Mouse (Mus musculus) T-helper 2 cell (primary cell): Measurements from ENCODE around the gene Dnm1.
"Not testable (repeated sequence)": the region's sequence is repeated elsewhere in the genome, so short reads cannot be mapped to it uniquely, and the experiment has no call there.

ENCODE experiments used
- in situ Hi-C: fragments of 300-600 bp; cut with MboI, MseI; formaldehyde crosslinking; loops from one replicate; pipeline ENCODE4 v1.15.1; 2025; ENCODE audit warnings: high pct_unique_total_duplicates

Gene Dnm1

DNA sequence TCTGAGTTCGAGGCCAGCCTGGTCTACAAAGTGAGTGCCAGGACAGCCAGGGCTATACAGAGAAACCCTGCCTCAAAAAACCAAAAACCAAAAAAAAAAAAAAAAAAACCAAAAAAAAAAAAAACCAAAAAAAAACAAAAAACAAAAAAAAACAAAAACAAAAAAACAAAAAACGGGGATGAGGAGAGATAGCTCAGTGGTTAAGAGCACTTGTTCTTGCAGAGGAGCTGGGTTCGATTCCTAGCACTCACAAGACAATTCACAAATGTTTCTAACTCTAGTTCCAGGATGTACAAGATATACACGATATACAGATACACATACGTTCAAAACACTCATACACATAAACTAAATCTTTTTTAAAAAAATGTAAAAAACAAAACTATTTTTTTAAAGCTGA is 9.1 kb upstream of the Dnm1 start:
- in situ Hi-C loops, result not testable (repeated sequence)

DNA sequence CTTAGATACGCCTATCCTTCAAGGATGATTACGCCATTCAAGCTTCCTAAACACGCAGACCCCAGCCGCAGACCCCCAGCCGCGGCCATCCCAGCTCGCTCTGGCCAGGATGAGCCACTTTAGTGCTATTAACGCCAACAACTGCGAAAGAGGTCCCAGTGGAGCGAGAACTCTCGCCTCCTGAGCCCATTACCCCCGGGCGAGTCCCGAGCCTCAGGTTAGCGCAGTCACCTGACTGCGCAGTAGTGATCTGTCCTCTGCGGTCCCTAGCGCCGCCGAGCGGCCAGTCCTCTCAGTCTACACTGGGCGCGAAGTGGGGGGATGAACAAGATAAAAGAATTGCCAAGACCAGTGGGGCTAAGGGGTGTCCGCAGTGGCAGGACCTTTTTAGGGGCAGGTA is 8.3 kb upstream of the Dnm1 start:
- in situ Hi-C loops, result no loop called here

DNA sequence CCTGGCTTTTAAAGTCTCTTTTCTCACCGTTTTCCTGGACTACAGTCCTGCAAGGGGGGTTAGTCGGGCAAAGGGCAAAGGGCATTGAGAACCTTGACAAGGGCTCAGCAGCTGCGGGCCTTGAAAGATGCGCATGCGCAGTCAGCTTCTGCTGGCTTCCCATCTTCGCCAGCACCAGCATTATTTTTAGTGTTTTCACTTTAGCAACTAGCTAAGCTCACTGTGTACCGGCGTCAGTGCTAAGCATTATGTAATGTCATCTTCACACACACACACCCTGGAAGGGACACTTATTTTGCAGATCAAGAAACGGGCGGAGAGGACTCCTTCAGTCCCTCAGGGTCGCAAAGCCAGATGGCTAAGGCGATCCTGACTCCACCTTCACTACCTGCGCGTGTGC is 7.6 kb upstream of the Dnm1 start:
- in situ Hi-C loops, result no loop called here

DNA sequence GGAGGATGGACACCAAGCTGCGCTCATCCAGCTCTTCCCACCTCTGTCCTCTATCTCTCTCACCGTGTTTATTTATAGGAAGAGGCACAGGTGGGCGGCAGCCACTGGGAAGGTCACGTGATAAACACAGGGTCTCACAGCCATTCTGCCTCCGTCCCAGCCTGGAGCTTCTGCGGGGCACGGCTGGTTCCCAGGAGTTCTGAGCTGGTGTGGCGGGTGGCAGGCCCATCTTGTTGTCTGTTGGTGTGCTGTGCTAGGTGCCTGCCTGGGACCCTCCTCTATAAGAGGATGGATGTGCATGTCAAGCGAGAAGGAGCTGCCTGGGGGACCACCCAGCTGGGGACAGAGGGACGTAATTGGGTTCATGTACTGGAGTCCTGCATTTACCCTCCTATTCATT is 5.2 kb upstream of the Dnm1 start:
- in situ Hi-C loops, result no loop called here

DNA sequence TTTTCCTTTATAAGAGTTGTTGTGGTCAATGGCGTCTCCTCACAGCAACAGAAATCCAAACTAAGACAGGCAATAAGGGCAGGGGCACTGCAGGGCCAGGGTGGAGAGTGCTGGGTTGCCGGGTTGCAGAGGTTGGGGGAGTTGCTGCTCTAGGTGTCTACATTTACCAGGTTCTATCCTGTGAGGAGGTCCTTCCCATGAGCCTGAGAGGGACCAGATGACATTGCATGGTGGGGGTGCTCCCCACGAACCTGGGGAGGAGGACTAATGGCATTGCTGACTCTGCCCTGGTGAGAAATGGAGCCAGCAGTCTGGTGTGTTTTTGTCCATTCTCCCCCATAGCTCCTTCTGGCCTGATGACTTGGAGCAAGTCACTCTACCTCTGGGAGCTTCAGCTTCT is 4.6 kb upstream of the Dnm1 start:
- in situ Hi-C loops, result no loop called here

DNA sequence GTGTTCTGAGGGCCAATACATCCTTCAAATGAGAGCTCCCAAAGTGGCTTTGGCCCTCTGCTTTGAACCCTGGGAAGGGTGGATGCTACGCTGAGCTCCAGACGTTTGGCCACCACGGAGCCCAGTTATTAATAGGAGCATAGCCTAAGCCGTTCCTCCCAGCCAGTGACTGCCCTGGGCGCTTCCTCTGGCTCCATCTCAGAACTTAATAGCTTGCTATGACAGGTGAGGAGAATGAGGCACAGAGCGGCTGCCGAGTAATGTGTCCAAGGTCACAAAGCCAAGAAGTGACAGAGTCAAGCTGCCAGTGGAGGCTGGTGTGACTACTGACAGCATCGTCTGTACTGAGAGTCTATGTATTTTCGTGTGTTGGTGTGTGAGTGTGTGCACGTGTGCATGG is 3.1 kb upstream of the Dnm1 start:
- in situ Hi-C loops, result no loop called here

DNA sequence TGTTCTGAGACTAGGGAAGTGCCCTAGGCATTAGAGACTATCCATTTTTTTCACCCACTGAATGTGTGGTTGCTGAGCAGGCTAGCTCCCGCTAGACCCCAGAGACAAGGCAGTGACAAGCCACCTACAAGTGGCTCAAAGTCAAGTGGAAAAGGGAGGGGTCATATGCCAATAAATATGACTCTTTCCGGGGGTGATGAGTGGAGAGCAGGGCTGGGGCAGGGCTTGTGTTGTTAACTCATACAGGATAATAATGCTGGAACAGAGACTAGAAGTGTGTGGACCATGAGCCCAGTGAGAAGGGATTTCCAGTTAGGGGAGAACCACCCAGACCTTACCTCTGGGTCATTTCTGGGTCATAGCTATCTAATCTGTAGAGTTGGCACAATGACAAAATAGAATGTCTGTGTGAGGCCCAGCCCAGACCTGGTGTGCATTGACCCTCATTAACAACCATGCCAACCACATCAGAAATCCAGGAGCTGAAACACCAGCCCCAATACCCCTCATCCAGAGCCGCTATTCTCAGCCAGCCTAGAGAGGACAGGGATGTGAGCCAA is 1.3 kb upstream of the Dnm1 start:
- in situ Hi-C loops, result no loop called here

DNA sequence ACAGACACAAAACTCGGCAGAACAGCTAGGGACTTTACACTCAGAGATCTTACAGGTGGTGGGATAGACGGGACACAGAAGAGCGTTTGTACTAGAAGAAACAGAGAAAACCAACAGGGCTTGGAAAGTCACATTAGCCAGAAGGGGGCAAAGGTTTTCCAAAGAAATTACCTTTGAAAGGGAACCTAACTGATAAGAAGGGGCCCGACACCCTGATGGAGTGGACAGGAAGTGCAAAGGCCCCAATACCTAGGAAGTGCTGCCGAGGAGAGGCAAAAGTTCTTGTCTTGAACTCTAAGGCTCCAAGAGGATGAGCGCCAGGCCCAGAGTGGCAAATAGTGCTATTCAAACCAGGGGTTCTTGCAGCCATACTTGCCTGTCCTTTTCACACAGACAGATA is 698 bp upstream of the Dnm1 start:
- in situ Hi-C loops, result no loop called here

DNA sequence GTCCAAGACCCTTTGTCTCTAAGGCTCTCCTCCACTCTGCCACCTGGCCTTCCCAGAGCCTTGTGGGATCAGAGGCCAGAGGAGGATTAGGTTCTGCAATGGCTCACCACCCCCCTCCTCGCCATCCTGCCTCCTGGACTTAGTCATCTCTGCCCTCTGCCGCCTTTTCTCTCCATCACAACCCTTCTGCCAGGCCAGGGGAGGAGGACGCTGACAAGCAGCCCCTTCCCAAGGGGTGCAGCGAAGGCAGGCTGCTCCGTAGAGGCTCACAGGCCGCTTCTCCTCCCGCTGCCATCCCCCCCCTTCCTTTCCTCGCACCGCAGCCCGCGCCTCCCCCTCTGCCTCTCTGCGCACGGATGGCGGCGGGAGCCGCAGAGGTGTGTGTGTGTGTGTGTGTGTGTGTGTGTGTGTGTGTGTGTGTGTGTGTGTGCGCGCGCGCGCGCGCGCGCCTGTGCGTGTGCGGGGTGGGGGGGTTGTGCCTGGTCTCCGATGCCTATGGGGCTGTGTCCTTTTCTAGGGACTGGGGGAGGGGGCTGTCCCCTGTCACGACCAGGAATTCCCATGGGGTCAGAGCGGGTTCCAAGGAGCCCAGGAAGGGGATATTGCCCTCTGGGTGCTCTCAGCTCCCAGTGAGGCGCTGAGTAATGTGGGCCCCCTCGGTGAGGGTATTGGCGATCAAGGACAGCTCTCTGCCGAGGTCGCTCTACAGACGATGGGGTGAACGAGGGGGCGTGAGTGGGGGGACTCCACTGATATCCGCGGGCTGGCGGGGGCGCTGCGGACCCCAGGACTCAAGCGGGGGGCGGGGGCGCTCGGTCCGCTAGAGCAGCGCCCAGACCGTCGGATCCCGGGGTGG is 759 bp downstream of the Dnm1 start, which contains the start of gene Ciz1:
TSS of gene Ciz1 (plus strand) at position 177 of the 856 bp plus-strand sequence.
- in situ Hi-C loops, result no loop called here

DNA sequence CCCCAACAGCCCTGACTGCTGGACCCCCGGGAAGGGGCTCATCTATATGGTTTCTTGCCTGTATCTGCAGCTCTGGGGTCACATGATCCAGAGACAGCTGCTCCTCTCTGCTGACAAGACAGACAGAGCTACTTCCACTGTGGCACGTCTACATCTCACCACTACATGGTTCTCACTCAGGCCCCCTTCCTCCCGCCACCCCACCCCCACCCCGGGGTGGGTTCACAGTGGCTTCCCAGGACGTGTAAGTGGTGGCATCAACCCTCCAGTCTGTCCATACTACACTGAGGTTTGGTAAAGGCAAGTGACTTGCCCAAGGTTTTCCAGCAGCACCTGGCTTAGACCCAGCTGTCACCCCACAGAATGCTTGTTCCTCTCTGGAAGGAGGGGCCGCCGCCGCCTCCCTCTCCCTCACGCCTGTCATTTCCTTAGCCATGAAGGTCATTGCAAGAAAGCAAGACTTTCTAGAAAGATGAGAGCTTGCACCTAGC is 1.6 kb downstream of the Dnm1 start:
- in situ Hi-C loops, result no loop called here

DNA sequence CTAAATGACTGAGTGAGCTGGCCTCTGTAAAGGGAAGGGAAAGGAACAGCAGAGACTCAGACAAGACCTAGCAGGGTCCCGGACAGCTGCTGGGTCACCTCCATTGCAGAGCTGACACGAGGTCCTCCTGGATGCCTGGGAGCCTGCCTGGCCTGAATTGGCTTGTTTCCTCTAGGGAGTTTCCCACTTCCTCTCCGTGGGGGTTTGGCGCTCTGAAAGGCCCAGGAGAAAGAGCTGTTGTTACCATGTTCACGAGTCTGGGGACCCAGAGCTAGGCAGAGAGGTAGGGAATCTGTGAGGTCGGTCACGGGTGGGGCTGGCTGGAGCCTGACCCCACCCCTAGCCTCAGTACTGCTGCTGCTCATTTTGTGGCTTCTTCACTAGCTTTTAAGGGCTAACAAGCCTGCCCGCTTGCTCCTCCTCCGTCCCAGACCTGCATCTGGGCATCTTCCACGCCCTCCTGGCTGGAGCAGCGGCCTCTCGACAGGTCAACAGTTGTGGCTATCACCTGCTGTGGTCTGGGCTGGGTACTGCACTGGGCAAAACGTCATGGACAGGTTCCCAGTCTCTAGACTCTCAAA is 2.6 kb downstream of the Dnm1 start:
- in situ Hi-C loops, result no loop called here

DNA sequence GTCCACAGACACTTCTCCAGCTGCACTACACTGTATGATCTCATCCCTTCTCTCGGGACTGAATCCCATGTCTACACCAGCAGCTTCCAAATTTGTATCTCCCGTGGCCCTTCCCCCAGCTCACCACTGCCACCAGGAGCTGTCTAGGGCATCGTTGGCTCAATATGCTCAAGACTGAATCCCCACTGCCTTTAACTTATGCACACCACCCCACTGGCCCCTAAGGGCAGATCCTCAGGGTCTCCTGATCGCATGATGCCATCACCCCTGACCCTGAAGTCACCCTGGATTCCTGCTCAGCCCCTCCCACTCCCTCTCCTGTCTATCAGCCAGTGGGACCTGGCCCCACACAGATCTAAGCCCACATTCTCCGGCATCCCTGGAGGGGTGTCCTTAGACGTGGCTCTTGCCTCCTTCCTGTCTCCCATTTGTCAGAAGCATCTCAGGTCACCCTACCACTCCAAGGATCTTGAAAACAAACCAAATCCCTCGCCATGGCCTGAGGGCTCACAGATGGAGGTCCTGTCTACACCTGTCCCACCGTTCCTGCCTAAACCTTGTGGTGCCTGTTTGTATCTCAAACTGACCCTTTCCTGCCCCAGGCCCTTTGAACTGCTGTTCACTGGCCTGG is 3.4 kb downstream of the Dnm1 start:
- in situ Hi-C loops, result no loop called here

DNA sequence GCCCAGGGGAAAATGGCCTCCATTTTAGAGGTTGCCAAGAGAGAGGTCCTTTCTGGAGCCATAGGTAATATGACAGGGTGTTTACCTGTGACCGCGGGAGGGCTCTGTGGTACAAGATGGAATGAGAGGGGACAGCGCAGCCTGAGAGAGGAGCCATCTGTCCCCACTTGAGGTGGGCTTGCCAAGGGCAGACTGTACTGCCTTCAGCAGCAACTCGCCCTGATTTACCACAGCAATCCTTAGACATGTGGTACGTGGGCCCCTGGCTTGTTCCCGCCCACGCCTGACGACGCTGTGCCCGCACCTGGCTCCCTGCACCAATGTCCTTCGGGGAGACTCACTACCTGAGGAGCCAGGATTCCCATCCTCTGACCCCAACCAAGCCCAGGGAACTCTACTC is 4.8 kb downstream of the Dnm1 start:
- in situ Hi-C loops, result no loop called here

DNA sequence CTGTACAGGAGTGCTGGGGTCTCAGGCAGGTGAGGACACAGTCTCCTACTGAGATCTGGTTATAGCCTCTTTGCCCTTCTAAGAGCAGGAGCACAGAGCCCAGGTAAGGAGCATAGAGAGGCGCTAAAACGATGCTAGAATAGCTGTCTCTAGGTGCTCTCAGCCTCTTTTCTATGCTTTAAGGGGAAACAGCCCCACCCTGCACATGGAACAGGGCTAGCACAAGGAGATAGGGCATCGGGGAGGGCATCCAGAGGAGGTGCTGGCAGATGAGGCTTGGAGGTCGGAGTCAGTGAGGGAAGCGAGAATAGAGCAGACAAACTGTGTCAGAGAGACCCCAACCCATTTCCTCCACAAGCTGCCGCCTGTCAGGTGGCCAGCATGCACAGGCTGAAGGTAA is 6.1 kb downstream of the Dnm1 start:
- in situ Hi-C loops, result no loop called here

DNA sequence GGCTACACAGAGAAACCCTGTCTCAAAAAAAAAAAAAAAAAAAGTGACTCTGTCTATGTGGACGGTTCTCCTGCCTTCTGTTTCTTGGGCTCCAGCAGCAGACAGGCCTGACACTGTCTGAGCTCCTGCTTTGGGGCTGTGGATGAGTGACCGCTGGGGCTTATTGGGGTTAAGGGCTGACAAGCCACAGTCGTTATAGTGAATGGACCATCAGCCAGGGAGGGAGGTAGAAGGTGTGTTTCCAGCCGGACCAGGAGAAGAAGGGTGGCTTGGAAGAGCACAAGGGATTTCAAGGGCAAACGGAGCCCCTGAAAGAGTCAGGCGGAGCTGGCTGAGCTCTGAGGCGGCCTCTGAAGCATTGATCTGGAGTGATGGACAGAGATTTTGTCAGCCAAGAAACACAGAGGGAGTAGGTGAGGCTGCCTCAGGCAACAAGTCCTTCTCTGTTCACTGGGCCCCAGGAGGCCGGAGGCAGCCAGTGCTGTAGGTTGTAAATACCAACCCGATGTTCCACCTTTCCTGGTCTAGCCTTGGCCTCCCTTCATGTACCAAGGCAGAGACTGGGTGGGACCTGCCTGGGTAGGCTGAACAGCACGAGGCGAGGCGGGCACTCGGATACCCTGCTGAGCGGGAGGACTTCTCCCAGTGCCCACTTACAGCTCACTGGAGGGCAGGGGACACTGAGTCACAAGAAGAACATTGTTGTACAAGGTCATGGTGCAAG is 8.4 kb downstream of the Dnm1 start:
- in situ Hi-C loops, result no loop called here

DNA sequence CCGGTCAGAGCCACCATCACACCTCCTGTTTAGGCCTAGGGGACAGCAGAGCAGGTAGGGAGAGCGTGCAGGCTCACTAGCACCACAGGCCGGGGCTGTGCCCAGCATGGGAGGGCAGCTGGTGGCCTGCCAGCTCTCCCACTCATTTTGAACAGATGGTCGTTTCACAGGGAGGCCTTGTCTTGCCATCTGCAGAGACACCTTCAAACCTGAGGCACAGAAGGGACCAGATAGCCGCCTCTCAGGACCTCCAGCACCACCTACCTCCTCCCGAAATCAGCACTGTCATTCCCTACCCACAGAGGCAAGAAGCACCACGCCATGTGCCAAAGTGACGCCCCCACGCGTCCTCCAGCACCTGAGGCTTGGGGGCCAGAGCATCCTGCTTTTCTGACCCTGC is 9.1 kb downstream of the Dnm1 start:
- in situ Hi-C loops, result no loop called here

DNA sequence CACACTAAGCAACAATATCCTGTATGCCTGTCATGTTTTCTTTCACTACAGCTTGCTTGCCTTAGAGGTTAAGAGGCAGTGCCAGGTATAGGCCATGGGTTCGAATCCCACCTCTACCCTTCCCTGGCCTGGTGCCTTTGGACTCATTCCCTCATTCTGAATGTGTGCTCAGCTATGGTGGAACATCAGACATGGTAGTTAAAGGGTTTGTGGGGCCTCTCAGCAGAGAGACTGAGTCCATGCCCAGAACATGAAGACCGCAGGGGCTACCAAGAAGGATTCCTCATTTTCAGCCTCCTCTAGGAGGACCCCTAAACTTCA is 9.8 kb downstream of the Dnm1 start:
- in situ Hi-C loops, result no loop called here

DNA sequence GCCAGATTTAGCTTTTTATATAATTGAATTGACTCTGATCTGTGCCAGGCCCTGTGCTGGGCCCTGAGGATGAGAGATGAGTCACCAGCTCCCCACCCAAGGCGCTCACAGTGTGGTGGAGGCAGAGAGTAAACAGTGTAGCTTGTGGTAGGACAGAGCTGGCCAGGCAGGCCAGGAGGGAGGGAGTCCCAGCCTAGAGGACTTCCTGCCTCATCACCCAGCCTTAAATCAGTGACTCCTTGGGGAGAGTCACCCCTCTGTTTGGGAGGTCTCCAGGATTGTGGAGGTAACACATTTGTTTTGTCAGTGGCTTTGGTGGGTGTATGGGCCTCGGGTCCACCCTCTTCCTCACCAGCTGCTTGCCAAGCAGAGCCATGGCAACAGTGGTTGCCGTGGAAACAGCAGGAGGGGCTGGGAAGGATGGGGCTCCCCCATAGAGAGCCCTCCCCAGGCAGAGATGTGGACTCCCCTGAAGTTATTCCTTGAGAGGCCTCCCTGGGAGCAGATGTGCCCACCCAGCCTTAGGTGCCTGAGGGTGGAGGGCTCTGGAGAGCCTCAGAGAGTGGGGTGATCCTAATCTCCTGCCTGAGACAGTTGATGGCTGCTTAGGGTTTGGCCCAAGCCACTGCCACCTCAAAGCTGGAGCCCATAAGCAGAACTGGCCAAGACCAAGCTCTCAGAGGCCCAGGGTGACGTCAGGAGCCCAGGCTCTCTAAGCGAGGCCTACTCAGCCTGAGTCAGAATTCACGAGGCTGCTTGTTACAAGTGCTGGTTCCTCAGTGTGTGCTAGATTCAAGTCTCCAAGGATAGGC is 10.4 kb downstream of the Dnm1 start:
- in situ Hi-C loops, result no loop called here

DNA sequence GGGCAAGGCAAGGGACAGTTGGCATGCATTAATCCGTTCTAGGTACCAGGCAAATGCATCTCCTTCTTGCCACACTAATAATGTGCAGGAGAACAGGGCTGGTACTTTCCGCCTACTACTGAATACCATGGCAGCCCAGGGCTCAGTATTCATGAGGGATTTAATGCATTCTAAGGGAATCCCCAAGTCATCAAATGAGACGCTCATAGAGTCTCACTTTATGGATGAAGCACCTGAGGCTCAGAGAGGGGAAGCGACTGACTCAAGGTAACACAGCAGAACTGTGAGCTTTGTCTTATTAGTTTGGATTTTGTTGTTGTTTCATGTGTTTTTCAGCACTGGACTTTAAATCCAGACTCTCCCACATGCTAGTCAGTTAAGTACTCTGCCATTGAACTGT is 11.1 kb downstream of the Dnm1 start:
- in situ Hi-C loops, result no loop called here

DNA sequence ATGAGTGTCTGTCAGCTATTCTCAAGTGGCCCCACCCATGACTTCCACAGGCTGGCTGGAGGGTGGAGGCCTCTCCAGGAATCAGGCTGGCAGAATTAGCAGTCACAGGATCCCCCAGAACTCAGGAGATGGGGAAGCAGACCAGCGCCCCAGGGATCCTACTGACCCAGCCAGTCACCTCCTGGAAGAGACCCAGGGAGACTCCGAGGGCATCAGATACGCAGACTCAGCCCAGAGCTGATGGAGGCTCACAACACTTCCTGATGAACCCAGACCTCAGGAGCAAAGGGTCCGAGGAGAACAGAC is 11.6 kb downstream of the Dnm1 start:
- in situ Hi-C loops, result no loop called here

DNA sequence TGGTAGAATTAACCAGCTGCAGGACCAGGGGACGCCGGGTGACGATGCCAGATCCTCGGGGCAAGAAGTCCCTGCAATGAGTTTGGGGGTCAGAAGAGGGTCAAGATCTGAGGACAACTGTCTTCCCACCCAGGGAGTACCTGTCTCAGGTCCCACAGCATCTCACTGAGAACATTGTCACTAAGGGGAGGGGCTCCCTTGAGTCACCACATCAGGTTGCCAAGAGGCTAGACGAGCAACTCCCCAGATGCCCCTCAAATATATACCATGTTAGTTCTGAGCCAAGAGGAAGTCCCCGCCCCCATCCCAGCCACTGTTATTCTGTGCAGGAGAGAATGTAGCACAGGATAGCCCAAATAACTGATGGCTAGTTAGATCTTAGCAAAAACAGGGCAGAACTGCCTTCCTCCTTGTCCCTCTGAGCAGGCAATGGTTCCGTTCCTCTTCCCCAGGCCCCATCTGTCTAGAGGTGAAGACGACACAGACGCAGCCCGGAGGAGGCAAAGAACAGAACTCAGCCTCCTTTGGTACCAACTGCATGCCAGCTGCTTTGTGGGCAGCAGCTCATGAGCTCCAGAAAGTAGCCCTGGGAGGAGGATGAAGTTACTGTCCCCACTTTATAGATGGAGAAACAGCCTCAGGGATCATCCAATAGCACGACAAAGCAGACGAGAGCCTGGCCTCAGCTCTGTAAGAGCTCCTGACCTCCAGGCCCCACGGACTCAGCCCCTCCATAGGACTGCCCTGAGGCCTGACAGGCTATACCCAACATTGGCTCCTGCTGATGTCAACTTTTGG is 12.1 kb downstream of the Dnm1 start:
- in situ Hi-C loops, result no loop called here
